Mouse (Mus musculus): ENCODE measurements around the gene Pkd1. TPM values are rescaled to one million over a fixed set of nuclear protein-coding genes. Genes with fewer than 3 reads are reported as not detected.

Gene Pkd1
- total RNA-seq, 2 experiments from 2014 or later = 1.5 to 3.8 TPM

GRCm38 (mm10) chr17:24563638-24564037, 14.0 kb downstream of the Pkd1 start:
- no peak for ATAC-seq (replicated peaks; ENCODE audit: low FRiP score, poor library complexity, severe bottlenecking)

DNA sequence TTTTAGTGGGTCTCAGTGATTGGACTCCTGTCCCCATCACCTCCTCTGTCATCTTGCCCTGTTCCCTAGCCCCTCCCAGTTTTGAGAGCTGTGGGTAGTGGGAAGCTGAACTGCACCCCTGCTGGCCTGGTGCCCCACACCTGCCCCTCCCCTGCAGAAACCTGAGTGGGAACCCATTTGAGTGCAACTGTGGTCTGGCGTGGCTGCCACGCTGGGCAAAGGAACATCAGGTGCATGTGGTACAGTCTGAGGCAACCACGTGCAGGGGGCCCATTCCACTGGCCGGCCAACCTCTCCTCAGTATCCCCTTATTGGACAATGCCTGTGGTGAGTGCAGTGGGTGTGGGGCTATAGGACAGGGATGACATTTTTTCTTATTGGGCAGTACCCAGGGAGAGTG, 14.8 kb downstream of the Pkd1 start:
- no peak for ATAC-seq (replicated peaks; ENCODE audit: low FRiP score, poor library complexity, severe bottlenecking)

- ATAC-seq (replicated peaks; ENCODE audit: low FRiP score, poor library complexity, severe bottlenecking) = no peak
Observed at GRCm38 (mm10) chr17:24565092-24565491, 15.5 kb downstream of the Pkd1 start.

DNA sequence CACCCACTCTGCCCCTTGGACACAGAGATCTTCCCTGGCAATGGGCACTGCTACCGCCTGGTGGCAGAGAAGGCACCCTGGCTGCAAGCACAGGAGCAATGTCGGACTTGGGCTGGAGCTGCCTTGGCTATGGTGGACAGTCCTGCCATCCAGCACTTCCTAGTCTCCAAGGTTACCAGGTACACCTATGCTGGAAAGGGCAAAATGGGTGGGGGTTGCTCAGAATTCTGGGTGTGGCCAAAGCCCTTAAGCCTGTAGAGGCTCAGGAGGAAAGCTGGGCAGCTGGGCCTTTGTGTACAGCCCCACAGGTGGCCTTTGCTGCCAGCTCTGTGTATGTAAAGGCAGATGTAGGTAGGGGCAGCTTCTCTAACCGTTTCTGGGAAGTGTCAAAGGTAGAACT, 16.2 kb downstream of the Pkd1 start:
- ATAC-seq (replicated peaks; ENCODE audit: low FRiP score, poor library complexity, severe bottlenecking) = no peak

DNA sequence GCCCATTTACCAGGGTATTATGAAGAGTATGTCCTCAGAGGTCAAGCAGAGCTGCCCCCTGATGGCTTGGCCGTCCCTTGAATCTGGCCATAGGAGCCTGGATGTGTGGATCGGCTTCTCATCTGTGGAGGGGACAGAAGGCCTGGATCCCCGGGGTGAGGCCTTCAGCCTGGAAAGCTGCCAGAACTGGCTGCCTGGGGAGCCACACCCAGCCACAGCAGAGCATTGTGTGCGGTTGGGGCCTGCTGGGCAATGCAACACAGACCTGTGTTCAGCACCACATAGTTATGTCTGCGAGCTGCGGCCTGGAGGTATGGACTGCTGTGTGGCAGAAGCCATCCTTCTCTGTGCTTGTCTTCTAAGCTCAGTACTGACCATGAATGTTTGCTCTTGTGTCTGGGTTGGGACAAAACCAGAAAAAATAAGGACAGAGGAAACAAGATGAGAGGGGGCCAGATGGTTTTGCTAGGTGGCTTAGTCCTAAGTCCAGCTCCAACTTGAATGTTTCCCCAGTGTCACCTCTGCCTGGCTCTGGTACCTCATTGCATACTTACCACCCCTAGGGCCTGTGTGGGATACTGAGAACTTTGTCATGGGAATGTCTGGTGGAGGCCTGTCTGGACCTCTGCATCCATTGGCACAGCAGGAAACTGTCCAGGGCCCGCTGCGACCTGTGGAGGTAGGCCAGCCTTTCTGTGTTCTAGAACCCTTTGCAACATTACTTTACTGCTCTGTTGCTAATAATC, 17.6 kb downstream of the Pkd1 start:
- ATAC-seq (replicated peaks; ENCODE audit: low FRiP score, poor library complexity, severe bottlenecking) = peak; percentile 70; the same call in 1 of the 2 replicates

DNA sequence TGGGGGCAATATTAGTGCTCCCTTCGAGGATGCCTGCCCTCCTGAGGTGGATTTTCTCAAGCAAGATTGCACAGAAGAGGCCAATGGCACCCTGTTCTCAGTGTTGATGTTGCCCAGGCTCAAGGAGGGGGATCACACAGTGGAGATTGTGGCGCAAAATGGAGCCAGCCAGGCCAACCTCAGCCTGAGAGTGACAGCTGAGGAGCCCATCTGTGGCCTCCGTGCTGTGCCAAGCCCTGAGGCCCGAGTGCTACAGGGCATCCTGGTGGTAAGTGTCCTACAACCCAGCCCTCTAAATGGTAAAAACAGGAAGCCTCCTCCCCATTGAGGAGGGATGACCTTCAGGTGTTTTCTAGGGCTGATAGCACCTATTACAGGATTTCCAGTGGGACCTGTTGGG, 20.2 kb downstream of the Pkd1 start:
- ATAC-seq (replicated peaks; ENCODE audit: low FRiP score, poor library complexity, severe bottlenecking) = no peak

DNA sequence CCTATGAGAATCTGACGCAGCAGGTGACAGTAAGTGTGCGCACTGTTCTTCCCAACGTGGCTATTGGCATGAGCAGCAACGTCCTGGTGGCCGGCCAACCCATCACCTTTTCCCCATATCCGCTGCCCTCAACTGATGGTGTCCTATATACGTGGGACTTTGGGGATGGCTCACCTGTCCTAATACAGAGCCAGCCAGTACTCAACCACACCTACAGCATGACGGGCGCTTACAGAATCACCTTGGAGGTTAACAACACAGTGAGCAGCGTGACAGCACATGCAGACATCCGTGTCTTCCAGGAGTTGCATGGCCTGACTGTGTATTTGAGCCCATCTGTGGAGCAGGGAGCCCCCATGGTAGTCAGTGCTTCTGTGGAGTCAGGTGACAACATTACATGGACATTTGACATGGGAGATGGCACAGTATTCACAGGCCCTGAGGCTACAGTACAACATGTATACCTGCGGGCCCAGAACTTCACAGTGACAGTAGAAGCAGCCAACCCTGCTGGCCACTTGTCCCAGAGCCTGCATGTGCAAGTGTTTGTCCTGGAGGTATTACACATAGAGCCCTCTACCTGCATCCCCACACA, 23.1 kb downstream of the Pkd1 start:
- no peak for ATAC-seq (replicated peaks; ENCODE audit: low FRiP score, poor library complexity, severe bottlenecking)

DNA sequence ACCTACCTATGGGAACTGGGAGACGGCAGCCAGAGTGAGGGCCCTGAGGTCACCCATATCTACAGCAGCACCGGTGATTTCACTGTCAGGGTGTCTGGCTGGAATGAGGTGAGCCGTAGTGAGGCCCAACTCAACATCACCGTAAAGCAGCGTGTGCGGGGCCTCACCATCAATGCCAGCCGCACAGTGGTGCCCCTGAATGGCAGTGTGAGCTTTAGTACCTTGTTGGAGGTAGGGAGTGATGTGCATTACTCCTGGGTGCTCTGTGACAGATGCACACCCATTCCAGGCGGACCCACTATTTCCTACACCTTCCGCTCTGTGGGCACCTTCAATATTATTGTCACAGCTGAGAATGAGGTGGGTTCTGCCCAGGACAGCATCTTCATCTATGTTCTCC, 24.2 kb downstream of the Pkd1 start:
- no peak for ATAC-seq (replicated peaks; ENCODE audit: low FRiP score, poor library complexity, severe bottlenecking)

- no peak for ATAC-seq (replicated peaks; ENCODE audit: low FRiP score, poor library complexity, severe bottlenecking)
Observed at GRCm38 (mm10) chr17:24579532-24579931, 29.9 kb downstream of the Pkd1 start.

GRCm38 (mm10) chr17:24580287-24580686, 30.7 kb downstream of the Pkd1 start:
- no peak for ATAC-seq (replicated peaks; ENCODE audit: low FRiP score, poor library complexity, severe bottlenecking)

GRCm38 (mm10) chr17:24583599-24584460, 34.2 kb downstream of the Pkd1 start:
- no peak for ATAC-seq (replicated peaks; ENCODE audit: low FRiP score, poor library complexity, severe bottlenecking)

- ATAC-seq (replicated peaks; ENCODE audit: low FRiP score, poor library complexity, severe bottlenecking) = no peak
Observed at GRCm38 (mm10) chr17:24584520-24584919, 34.9 kb downstream of the Pkd1 start.

GRCm38 (mm10) chr17:24586532-24586931, 36.9 kb downstream of the Pkd1 start:
- ATAC-seq (replicated peaks; ENCODE audit: low FRiP score, poor library complexity, severe bottlenecking) = no peak

DNA sequence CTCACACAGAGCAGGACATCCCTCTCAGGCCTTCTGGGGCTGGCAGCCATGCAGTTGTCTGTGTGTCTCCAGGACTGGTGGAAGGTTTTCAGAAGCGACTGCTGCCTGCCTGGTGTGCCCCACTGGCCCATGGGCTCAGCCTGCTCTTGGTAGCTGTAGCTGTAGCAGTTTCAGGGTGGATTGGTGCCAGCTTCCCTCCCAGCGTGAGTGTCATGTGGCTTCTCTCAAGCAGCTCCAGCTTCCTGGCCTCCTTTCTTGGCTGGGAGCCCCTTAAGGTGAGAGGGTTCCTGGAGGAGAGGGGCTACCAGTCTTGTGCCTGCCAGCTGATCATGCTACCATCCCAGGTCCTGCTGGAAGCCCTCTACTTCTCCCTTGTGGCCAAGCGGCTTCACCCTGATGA, 41.3 kb downstream of the Pkd1 start:
- no peak for ATAC-seq (replicated peaks; ENCODE audit: low FRiP score, poor library complexity, severe bottlenecking)

- ATAC-seq (replicated peaks; ENCODE audit: low FRiP score, poor library complexity, severe bottlenecking) = no peak
Observed at GRCm38 (mm10) chr17:24591695-24592094, 42.1 kb downstream of the Pkd1 start.

- ATAC-seq (replicated peaks; ENCODE audit: low FRiP score, poor library complexity, severe bottlenecking) = no peak
Observed at GRCm38 (mm10) chr17:24593248-24593647, 43.6 kb downstream of the Pkd1 start.

DNA sequence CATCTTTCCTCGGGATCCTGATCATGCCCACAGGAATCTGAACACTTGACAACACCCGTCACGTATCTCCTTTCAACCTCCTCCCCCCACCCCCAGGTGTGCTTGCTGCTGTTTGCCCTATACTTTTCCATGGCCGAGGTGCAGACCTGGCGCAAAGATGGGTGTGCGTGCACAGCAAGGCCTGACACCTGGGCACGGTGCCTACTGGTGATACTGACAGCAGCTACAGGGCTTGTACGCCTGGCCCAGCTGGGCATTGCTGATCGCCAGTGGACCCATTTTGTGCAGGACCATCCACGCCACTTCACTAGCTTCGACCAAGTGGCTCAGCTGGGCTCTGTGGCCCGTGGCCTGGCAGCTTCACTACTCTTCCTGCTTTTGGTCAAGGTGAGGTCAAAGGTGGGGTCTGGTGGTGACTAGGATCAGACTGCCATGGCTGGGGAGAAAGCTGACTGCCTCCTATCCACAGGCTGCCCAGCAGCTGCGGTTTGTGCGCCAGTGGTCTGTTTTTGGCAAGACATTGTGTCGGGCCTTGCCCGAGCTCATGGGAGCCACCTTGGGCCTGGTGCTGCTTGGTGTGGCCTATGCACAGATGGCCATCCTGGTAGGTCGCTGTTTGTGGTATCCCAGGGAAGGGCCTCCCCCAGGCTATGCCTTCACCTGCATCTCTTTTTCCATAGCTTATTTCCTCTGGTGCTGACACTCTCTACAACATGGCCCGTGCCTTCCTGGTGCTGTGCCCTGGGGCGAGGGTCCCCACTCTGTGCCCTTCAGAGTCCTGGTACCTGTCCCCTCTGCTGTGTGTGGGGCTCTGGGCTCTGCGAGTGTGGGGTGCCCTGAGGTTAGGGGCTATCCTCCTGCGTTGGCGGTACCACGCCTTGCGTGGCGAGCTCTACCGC, 44.6 kb downstream of the Pkd1 start:
- no peak for ATAC-seq (replicated peaks; ENCODE audit: low FRiP score, poor library complexity, severe bottlenecking)

DNA sequence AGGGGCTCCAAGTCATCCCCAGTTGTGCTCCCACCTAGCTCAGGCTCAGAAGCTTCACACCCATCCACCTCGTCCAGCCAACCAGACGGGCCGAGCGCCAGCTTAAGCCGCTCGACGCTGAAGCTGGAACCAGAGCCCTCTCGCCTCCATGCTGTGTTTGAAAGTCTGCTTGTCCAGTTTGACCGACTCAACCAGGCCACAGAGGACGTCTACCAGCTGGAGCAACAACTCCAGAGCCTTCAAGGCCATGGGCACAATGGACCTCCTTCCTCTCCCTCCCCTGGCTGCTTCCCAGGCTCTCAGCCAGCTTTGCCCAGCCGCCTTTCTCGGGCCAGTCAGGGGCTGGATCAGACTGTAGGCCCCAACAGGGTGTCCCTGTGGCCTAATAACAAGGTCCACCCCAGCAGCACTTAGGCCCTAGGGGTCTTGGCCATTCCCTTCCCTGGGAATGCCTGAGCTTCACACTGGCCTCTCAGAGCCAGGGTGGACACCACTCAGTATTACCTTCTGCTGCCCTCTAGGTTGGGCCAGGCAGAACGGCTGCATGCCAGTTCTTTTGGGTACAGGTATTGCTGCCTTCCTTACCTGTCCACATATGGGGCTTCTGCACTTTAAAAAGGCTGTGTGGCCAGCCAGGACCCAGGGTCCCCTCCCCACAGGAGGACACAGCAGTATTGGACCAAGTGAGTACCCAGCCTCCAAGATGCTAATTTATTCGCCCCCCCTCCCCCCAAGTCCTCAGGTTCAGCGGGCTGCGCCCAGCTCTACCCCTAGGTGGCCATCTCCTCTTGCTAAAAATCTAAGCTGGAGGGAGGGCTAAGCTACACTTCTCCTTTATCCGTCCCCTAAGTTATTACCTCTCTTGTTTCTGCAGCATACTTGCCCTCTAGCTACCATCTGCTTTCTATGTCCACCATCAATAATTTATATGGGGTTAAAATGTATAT, 45.8 kb downstream of the Pkd1 start:
- ATAC-seq (replicated peaks; ENCODE audit: low FRiP score, poor library complexity, severe bottlenecking) = no peak

- no peak for ATAC-seq (replicated peaks; ENCODE audit: low FRiP score, poor library complexity, severe bottlenecking)
Observed at GRCm38 (mm10) chr17:24596073-24596466, 46.4 kb downstream of the Pkd1 start.

All from erythroblast, adult 5-6 weeks (primary cell).